Mouse (Mus musculus) cortical plate, adult 2 months (tissue): Measurements from ENCODE around the gene Arhgap4.
A peak's percentile ranks its signal among the peaks of the same experiment; 100 is the strongest.

Experiments used
- CTCF ChIP-seq: fragments of 200-500 bp; IDR thresholded peaks from 2 replicates; pipeline ENCODE4 v1.5.1; 2011; ENCODE audit warnings: mild to moderate bottlenecking, control low read depth, low read length; ENCODE audit not compliant: insufficient read depth; ENCODE audit errors: extremely low read depth
- POLR2A ChIP-seq: fragments of 200-500 bp; IDR thresholded peaks from 2 replicates; pipeline ENCODE4 v1.6.1; 2011; ENCODE audit warnings: mild to moderate bottlenecking, low read length, control low read depth; ENCODE audit not compliant: insufficient read depth; ENCODE audit errors: extremely low read depth

DNA sequence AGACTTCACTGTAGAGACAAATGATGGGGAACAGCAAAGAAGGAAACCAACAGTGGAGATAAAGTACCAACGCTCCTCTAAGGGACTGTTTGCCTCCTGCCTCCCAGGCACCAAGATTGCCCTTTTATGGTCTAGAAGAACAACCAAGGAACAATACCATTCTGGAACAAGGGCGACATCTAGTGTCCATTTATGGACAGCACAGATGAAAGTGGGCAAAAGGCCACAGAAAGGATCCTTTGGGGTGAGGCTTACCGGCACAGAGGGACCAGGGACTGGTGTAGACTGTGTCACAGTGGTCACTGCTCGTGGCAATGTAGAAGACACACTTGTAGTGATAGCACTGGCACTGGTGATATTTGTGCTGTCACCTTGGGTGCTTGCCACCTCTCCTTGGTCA is 27.0 kb upstream of the Arhgap4 start:
- TF ChIP-seq CTCF (peak; percentile 55), POLR2A (no peak)
